Mouse (Mus musculus) gastrocnemius, adult 2 months (tissue): ENCODE data around the gene Tmem255a. TPM values are rescaled to one million over a fixed set of nuclear protein-coding genes. Genes with fewer than 3 reads are reported as not detected.

Experiments used
- DNase-seq: peaks from one replicate; pipeline ENCODE4 v3.0.0; 2022
- H3K27ac ChIP-seq: fragments of 200-600 bp; 2 replicates; pipeline ENCODE4 v1.8.1; 2022; ENCODE audit warnings: mild to moderate bottlenecking
- H3K4me3 ChIP-seq: fragments of 200-600 bp; 2 replicates; pipeline ENCODE4 v1.8.1; 2022; ENCODE audit warnings: mild to moderate bottlenecking, moderate library complexity
- CTCF ChIP-seq: fragments of 200-600 bp; IDR thresholded peaks from 2 replicates; pipeline ENCODE4 v1.8.1; 2022; ENCODE audit warnings: antibody characterized with exemption, mild to moderate bottlenecking, moderate library complexity
- intact Hi-C: fragments of 180-260 bp; cut with DNase I; formaldehyde crosslinking; loops from one replicate; pipeline ENCODE4 v1.15.1; 2025
- long read RNA-seq, 2 experiments: library from polyadenylated mRNA; stranded (forward); transcript quantifications; one replicate each; pipeline ENCODE4 v2.0.0; 2021
- total RNA-seq, 2 experiments: library from RNA; stranded (reverse); gene quantifications; 2 replicates each; pipeline ENCODE4 v1.2.3; 2021

Tmem255a gene
- under 1 TPM; 0.28 to 0.61 TPM for total RNA-seq
- long read RNA-seq, experiment 1: 0 reads
- long read RNA-seq, experiment 2: 0 reads

DNA sequence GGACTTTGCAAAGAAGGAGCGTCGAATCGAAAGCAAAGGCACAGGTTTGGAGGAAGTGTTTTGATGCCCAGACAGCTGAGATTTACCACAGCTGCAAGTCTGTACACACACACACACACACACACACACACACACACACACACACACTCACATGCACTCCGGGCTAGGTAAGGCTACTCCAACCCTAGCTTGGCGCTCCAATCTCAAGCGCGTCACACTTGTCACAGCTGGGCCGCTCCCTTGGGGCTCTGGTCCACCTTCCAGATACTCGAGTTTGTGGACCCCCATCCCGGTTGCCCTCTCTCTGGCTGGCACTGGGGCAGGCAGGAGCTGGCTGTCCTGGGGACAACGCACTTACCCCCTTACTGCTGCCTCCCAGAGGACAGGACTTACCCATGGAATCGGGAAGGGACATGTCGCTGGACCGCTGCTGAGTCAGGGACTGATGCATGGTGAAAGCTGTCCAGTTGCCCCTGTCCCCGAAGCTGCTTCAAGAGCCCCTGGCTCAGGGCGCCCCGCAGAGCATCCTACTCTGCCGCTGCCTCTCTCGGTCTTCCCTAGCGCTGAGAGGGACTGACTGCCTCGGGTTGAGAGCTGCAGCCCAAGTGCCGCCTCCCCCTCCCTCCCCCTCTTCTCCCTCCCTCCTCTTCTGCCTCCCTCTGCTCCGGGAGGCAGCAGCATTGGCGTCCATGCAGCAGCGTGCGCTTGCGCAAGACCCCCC lies at the start of gene Tmem255a:
Gene Tmem255a (minus strand): TSS at position 589 of the 721 bp plus-strand sequence.
- DNase-seq: peak; percentile 49
- intact Hi-C loops: no loop called here
- Histone ChIP-seq H3K27ac (no peak within 1 kb of the TSS), H3K4me3 (peak within 1 kb of the TSS; percentile 70)
- TF ChIP-seq CTCF: no peak

DNA sequence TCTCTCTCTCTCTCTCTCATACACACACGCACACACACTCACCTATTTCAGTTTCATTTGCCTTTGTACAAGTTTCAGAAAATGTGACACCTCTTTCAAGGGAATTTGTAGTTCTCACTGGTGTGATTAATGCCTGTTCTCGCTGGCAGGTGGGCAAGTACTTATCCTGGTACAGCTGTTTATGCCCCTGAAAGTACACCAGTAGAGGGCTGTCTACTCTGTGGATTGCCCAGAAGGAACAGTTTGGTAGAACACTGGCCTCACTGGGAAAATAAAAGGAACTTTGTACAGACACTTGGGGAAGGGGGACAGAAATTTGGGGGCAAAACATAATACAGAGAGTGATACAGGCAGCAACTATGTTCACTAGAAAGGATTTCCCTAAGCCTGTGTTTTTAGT lies 7.4 kb upstream of the Tmem255a start:
- intact Hi-C loops: loop anchor here (2.0 to 5.0 kb wide), 3 partner anchors 58 to 171 kb away; partner anchors contain the start of gene Atp1b4
- peak; percentile 55 for TF ChIP-seq CTCF
- Histone ChIP-seq H3K4me3 (no peak overlapping the region), H3K27ac (no peak overlapping the region)
- DNase-seq: no peak

DNA sequence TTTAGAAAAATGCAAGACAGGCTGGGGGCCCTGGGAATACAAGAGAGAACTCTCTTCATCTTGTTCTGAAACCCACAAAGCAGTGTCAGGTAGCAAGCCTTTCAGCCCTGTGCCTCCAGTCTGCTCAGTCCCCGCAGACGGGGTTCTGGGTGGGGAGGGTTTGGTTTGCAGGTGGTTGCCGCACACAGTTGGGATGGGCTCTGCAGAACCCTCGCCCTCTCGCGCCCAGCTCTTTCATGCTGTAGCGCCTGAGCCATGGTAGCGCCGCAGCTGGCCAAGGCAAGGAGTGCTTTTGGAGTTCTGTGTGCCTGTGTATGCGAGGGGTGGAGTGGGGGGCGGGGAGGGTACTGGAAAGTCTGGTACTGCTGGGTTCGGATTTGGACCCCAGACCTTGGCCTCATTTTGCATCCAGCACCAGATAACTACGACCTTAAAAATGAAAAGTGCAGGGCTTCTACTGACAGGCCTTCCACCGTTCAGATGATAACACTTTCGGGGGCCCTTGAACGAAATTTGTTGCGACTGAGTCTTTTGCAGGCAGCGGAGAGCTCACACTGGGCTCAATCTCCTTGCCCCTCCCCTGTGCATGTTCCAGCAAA lies 1.8 kb downstream of the Tmem255a start:
- Histone ChIP-seq H3K27ac (no peak overlapping the region), H3K4me3 (peak overlapping the region; percentile 70)
- no peak for TF ChIP-seq CTCF
- peak; percentile 24 for DNase-seq
- intact Hi-C loops: no loop called here

DNA sequence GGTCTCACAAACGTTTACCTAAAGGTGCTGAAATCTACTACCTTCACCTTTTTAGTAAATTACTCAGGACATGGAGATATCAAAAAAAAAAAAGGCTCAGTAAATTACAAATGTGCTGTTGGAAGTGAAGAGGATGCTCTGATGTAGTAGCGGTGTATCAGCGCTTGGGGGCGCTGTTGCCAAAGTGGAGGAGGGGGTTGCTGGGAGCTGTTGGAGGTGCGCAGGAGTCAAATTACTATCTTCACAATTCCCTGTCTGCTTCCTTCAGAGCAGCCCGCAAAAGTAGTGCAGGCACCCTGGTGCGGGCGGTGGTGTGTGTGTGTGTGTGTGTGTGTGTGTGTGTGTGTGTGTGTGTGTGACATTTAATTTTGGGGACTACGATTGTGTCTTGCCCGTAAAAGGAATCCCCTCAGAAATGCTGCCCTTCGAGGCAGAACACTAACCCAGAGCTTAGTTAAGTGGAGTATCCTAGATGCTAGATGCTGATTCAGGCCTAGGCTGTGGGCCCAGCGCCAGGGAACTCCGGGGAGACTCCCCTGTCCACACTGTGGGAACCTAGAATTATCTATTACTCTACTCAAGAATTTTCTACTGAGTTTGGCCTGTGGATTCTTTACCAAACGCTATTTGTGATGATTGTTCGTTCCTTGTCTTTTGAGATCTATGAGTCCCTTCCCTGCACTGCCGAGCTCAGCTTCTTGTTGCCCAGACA lies 2.4 kb downstream of the Tmem255a start:
- H3K4me3 ChIP-seq: peak overlapping the region; percentile 70
- TF ChIP-seq CTCF: peak; percentile 73
- H3K27ac ChIP-seq: no peak overlapping the region
- intact Hi-C loops: no loop called here
- peak; percentile 54 for DNase-seq

DNA sequence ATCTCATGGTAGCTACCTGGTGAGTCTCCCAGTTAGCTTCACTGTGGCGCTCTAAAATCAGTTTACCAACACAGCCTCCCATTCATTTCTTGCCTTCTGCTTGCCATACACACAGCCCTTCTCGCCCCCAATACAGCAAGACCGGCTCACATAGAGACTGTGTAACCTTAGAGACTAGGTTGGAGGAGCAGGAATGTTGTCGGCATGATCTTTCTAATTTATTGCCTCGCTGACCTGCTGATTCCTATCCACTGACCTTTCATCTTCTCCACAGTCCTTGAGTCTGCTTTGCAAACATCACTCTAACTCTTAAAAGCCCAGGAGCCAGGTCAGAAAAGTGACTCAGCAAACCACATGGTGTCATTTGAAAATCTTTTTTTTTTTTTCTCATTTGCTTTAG lies 4.6 kb downstream of the Tmem255a start:
- H3K27ac ChIP-seq: no peak overlapping the region
- no peak overlapping the region for H3K4me3 ChIP-seq
- intact Hi-C loops: no loop called here
- DNase-seq: no peak
- TF ChIP-seq CTCF: no peak

DNA sequence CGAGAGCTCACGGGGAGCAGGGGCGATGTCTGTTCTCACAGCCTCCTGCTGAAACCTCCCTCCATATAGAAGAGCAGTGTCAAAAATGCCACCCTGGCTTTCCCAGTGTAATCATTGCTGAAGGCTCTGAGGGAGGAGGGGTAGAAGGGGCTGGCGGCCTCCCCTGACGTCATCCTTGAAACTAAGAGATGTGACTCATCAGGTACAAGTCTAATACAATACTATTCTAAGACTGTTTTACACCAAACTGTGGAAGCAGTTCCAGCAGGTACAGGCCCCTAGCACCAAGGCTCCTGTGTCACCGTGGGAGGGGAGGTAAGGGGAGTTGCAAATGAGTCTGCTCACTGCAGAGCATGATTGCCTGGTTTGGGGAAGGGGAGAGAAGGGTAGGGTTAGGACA lies 5.1 kb downstream of the Tmem255a start:
- H3K27ac ChIP-seq: no peak overlapping the region
- no peak overlapping the region for H3K4me3 ChIP-seq
- TF ChIP-seq CTCF: no peak
- intact Hi-C loops: no loop called here
- no peak for DNase-seq

DNA sequence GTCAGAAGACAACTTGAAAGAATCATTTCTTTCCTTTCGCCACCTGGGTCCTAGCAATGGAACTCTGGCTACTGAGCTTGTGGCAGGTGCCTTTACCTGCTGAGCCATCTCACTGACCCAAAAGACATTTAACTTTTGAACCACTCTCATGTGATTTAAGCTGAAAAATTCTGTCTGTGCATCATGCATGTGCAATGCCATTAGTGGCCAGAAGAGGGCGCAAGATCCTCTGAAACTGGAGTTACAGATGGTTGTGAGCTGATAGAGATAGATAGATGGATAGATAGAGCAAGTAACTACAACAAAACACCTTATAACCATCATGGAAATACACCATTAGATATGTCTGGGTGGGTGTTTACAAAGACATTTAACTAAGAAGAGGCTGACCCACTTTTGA lies 14.5 kb downstream of the Tmem255a start:
- no peak overlapping the region for H3K4me3 ChIP-seq
- peak; percentile 76 for TF ChIP-seq CTCF
- intact Hi-C loops: no loop called here
- no peak overlapping the region for H3K27ac ChIP-seq
- peak; percentile 35 for DNase-seq

DNA sequence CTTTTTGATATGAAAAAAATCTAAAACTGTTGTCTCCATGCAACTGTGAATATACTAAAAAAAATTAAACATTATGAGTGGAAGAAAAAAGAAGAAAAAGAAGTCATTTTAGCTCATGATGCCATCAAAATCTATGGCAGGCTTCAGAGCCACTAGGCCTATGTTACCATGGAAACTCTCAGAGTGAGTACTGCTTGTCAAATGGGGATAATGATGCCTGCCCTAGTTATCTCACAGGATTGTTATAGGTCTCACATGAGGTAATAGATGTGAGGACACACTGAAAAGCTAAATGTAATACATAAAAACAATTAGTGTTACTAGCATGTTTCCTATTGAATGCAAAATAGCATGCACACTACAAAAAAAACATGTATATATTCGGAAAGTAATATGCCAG lies 22.4 kb downstream of the Tmem255a start:
- intact Hi-C loops: no loop called here
- H3K27ac ChIP-seq: no peak overlapping the region
- H3K4me3 ChIP-seq: no peak overlapping the region
- DNase-seq: no peak
- TF ChIP-seq CTCF: no peak

DNA sequence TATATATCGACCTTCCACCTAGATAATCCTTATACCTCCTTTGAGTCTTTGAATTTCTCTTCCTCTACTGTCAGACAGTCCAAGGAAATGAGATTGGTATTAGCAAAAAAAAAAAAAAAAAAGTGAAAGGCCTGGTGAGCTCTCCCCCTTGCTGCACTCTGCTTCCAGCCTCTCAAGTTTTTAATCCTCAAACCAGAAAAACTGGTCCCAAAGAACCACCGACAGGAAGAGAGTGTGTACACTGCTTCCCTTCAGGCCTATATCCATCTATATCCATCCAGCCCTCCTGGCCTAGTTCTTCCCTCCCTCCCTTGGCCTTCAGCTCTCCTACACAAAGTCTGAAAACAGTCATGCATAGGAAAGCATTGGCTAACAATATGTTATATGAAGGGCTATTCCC lies 29.5 kb downstream of the Tmem255a start:
- H3K27ac ChIP-seq: no peak overlapping the region
- no peak overlapping the region for H3K4me3 ChIP-seq
- intact Hi-C loops: no loop called here
- no peak for DNase-seq
- no peak for TF ChIP-seq CTCF

DNA sequence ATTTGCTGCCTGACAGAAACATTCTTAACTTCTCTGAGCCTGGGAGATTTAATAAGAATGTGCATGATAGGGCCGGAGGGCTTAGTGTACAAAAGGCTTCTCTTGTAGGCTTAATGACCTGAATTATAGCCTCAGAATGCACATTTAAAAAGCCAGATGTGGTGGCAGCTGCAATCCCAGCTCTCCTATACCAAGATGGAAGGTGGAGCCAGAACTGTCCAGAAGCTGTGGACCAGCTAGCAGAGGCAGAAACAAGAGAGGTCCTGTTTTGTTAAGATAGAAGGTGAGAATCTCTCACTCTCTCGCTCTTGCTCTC lies 34.6 kb downstream of the Tmem255a start:
- intact Hi-C loops: no loop called here
- DNase-seq: no peak
- Histone ChIP-seq H3K4me3 (no peak overlapping the region), H3K27ac (no peak overlapping the region)
- TF ChIP-seq CTCF: no peak

DNA sequence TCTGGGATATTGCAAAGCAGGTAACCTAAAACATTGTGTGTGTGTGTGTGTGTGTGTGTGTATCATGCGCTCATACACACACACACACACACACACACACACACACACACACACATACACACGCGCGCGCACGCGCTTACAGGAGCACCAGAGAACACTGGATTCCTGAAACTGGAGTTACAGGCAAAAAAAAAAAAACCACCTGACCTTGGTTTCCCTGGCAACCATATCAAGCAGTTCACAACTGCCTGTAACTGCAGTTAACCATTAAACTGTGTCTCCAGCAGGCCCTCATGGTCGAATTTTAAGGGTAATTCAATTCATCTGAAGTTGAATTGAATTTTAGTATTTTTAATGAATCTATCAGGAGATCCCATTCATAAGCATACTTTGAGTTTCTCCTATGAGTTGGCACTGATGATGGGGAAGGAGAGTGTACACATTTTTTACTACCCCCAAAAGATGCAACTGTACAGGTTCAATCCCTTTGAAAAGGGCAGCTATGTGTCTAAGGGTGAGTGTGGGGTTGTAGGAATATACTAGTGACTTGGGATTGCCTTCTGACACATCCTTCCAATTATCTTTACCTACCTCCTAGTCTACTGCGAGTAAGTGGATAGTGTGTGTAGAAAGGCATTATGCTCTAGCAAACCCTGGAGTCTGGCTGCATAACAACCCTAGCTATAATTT lies 35.1 kb downstream of the Tmem255a start:
- Histone ChIP-seq H3K27ac (no peak overlapping the region), H3K4me3 (no peak overlapping the region)
- intact Hi-C loops: no loop called here
- TF ChIP-seq CTCF: no peak
- DNase-seq: no peak

DNA sequence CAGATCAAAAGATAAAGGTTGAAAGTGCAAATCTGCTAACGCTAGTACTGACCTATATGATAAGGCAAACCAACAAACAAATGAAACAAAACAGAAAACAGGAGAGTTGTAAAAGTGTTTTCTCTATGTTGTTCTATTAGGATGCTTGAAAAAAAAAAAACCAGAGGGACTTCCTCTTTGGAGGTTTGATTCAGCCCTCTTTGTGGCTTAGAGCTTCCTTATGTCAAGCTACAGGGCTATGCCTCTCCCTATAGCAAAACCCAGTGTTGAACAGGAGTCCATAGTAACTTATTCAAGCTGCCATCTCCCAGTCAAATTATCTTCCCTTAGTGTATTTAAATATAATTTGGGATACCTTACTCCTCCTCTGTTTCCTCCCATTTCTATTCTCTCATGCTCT lies 44.8 kb downstream of the Tmem255a start:
- intact Hi-C loops: no loop called here
- H3K4me3 ChIP-seq: no peak overlapping the region
- no peak overlapping the region for H3K27ac ChIP-seq
- TF ChIP-seq CTCF: no peak
- DNase-seq: no peak

DNA sequence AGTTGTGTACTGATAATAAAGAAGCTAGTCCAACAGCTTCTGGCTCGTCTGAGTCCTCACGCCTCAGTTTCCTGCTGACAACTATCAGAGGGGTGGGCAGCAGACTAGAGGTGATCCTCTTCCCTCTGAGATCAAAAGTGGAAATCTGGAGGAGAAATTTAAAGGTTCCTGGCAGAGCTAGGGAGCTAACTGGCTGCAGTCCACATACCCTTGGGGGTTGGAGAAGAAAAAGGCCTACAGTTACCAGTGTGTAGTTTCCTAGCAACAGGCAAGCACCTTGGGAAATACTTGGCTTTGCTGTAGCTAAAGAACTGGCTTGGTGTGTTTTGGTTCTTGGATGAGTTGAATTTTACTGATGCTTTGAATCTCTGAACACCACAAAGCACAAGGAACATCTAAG lies 50.4 kb downstream of the Tmem255a start:
- H3K4me3 ChIP-seq: no peak overlapping the region
- no peak overlapping the region for H3K27ac ChIP-seq
- TF ChIP-seq CTCF: no peak
- no peak for DNase-seq
- intact Hi-C loops: loop anchor here (5.0 kb wide), 1 partner anchor 110 kb away; no protein-coding TSS in a partner anchor
